Mouse (Mus musculus): ENCODE data around the gene Stat6. TPM values are rescaled to one million over a fixed set of nuclear protein-coding genes. Genes with fewer than 3 reads are reported as not detected.

Gene Stat6
- polyA plus RNA-seq, 1 experiment, result 12.6 TPM

DNA sequence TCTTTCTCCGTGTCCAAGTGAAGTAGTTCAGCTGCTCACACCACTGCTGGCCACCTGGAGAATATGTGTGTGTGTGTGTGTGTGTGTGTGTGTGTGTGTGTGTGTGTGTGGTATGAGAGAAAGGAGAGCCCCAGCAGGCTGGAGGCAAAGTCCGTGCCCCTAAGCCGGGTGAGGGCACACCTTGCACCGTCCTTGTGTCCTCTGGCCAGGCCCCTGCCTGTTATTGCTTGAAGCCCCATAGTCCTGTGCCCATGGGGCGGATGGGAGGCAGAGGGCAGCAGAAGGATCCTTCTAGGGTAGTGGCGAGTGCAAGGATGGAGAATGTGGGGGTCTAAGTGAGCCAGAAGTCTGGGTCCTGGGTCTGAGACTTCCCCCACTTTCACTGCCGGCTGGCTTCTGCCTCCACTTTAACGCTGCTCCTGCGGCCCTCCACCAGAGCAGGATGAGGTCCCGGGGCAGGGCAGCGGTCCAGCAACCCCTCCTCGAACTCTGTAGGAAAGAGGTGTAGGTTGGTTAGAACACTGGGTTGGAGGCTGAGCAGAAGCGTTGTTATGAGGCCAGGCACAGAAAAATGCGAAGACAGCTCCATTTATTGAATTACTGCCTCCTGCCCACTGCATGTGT lies 18.6 kb downstream of the Stat6 start:
- no peak for TF ChIP-seq CTCF (IDR thresholded peaks at IDR 0.05; ENCODE audit: extremely low read depth, insufficient read depth, low read length)
- no peak for TF ChIP-seq POLR2A (IDR thresholded peaks at IDR 0.05; ENCODE audit: extremely low read depth, insufficient read depth, low read length)
- Histone ChIP-seq H3K4me1 (ENCODE audit: control insufficient read depth, insufficient read depth, low read length) (peaks cover 4% of the 10 kb centered on the region; the same call in 1 of the 2 replicates), H3K27ac (ENCODE audit: insufficient read depth, low read length) (peak overlapping the region; percentile 43), H3K4me3 (ENCODE audit: insufficient read depth, low read length) (no peak overlapping the region; the same call in 1 of the 2 replicates)

DNA sequence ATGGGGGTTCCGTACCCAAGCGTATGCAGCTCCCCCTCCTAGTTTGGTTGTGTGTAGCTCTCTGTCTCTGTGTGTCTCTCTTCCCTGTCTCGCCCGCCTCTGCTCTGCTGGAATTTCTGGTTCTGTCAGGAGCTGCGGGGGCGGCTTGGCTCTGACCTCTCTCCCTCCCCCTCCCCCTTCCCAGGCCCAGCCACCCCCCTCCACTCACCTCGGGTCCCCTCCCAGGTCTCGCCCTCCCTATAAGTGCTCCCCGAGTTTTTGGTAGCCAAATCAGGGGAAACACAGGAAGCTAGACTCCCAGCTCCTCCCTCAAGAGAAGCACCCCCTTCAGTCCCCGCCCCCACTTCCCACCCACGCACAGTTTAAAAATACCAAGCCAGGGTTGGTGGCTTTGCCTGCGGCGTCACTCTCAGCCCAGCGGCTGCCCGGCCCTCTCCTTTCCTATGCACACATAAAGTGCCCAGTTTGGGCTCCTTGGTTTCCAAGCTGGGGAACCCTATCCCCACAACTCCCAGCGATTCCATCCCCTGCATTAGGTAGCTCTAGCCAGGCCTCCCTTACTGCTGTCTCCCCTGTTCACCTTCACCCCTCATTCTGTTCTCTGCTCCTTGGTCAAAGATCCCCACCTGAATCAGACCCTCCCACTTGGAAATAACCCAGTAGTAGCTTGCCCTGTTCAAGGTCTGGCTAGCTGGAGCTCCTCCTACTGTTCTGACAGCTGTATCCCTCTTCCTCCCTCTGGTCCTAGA lies 19.3 kb downstream of the Stat6 start:
- Histone ChIP-seq H3K4me1 (ENCODE audit: control insufficient read depth, insufficient read depth, low read length) (peaks cover 4% of the 10 kb centered on the region; the same call in 1 of the 2 replicates), H3K4me3 (ENCODE audit: insufficient read depth, low read length) (peak overlapping the region; percentile 16), H3K27ac (ENCODE audit: insufficient read depth, low read length) (peak overlapping the region; percentile 91)
- no peak for TF ChIP-seq CTCF (IDR thresholded peaks at IDR 0.05; ENCODE audit: extremely low read depth, insufficient read depth, low read length)
- TF ChIP-seq POLR2A (IDR thresholded peaks at IDR 0.05; ENCODE audit: extremely low read depth, insufficient read depth, low read length), result 0 out of 2 replicates have a peak, but pooled peaks have one; percentile 38

DNA sequence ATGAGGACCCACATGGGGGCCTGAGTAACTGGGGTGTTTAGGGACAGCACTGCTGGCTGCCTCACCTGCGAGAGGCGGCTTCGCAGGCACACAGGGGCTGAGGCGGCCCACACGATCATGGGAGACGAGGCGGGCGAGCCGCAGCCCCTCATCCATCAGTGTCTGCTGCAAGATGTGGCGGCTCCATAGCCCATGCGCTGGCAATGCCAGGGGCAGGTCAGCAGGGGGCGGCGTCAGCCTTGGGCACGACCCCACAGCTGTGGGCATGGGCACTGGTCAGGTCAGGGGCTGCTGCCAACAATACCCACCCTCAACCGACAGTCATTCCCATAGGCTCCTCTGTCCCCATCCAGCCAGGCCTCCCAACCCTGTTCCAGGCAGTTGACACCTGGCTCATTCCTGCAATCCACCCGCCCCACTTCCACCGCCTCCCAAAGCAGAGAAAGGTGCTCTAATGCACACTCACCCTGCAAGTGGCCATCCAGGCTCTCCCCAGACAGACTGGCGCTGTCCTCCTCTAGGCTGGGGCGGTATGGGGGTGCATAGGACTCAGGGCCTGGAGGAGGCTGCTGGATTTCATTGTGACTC lies 20.0 kb downstream of the Stat6 start:
- Histone ChIP-seq H3K27ac (ENCODE audit: insufficient read depth, low read length) (peak overlapping the region; percentile 91), H3K4me1 (ENCODE audit: control insufficient read depth, insufficient read depth, low read length) (peaks cover 6% of the 10 kb centered on the region; the same call in 1 of the 2 replicates), H3K4me3 (ENCODE audit: insufficient read depth, low read length) (peak overlapping the region; percentile 16)
- TF ChIP-seq CTCF (IDR thresholded peaks at IDR 0.05; ENCODE audit: extremely low read depth, insufficient read depth, low read length) (no peak), POLR2A (IDR thresholded peaks at IDR 0.05; ENCODE audit: extremely low read depth, insufficient read depth, low read length) (no peak)

DNA sequence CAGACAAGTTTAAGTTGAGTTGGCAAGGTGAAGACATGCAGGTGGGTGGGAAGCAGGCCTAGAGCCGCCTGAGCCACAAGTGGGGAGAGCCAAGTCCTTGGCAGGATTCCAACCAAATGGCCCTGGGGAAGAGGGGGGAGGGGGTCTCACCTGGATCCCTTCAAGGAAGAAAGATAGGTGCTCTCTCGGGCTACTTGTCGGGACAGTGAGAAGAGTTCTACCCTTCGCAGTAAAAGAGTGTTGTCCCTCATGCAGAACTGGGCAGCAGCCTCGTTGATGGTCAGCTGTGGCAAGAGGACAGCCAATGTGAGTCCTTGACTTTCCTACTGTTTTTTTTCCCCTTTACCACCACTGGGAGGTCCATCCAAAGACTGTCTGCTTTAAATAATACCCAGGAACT lies 20.8 kb downstream of the Stat6 start:
- H3K4me1 ChIP-seq (ENCODE audit: control insufficient read depth, insufficient read depth, low read length), result peaks cover 6% of the 10 kb centered on the region; the same call in 1 of the 2 replicates
- no peak for TF ChIP-seq CTCF (IDR thresholded peaks at IDR 0.05; ENCODE audit: extremely low read depth, insufficient read depth, low read length)
- TF ChIP-seq POLR2A (IDR thresholded peaks at IDR 0.05; ENCODE audit: extremely low read depth, insufficient read depth, low read length), result no peak
- no peak overlapping the region for H3K27ac ChIP-seq (ENCODE audit: insufficient read depth, low read length)
- peak overlapping the region; percentile 98; the same call in 1 of the 2 replicates for H3K4me3 ChIP-seq (ENCODE audit: insufficient read depth, low read length)

DNA sequence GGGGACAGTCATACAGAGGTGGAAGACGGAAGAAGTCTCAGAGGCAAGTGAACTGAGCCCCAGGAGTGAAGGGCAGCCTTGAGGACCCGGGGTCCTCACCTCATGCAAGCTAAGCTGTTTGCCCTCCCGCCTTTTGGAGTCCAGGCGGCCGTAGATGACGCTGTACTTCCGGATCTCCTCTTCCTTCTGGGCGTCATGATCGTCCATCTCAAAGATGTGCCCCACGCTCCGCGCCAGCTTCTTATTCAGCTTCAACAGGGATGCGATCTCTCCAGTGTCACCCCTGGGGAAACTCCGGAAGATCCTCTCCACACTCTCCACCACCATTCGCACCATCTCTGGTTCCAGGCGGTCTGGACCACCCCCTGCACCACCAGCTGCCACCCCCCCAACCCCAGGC lies 21.4 kb downstream of the Stat6 start:
- TF ChIP-seq POLR2A (IDR thresholded peaks at IDR 0.05; ENCODE audit: extremely low read depth, insufficient read depth, low read length) (no peak), CTCF (IDR thresholded peaks at IDR 0.05; ENCODE audit: extremely low read depth, insufficient read depth, low read length) (no peak)
- H3K27ac ChIP-seq (ENCODE audit: insufficient read depth, low read length), result no peak overlapping the region
- H3K4me1 ChIP-seq (ENCODE audit: control insufficient read depth, insufficient read depth, low read length), result peaks cover 6% of the 10 kb centered on the region; the same call in 1 of the 2 replicates
- peak overlapping the region; percentile 98; the same call in 1 of the 2 replicates for H3K4me3 ChIP-seq (ENCODE audit: insufficient read depth, low read length)

- TF ChIP-seq CTCF (IDR thresholded peaks at IDR 0.05; ENCODE audit: extremely low read depth, insufficient read depth, low read length), result no peak
- TF ChIP-seq POLR2A (IDR thresholded peaks at IDR 0.05; ENCODE audit: extremely low read depth, insufficient read depth, low read length), result no peak
- peak overlapping the region; percentile 98 for H3K4me3 ChIP-seq (ENCODE audit: insufficient read depth, low read length)
- H3K27ac ChIP-seq (ENCODE audit: insufficient read depth, low read length), result no peak overlapping the region
- peaks cover 6% of the 10 kb centered on the region; the same call in 1 of the 2 replicates for H3K4me1 ChIP-seq (ENCODE audit: control insufficient read depth, insufficient read depth, low read length)
Measured at GRCm38 (mm10) chr10:127664891-127665290, 22.1 kb downstream of the Stat6 start.

GRCm38 (mm10) chr10:127665366-127666181 lies 22.8 kb downstream of the Stat6 start:
- Histone ChIP-seq H3K4me3 (ENCODE audit: insufficient read depth, low read length) (peak overlapping the region; percentile 98), H3K4me1 (ENCODE audit: control insufficient read depth, insufficient read depth, low read length) (peaks cover 6% of the 10 kb centered on the region; the same call in 1 of the 2 replicates), H3K27ac (ENCODE audit: insufficient read depth, low read length) (peak overlapping the region; percentile 99)
- TF ChIP-seq CTCF (IDR thresholded peaks at IDR 0.05; ENCODE audit: extremely low read depth, insufficient read depth, low read length) (no peak), POLR2A (IDR thresholded peaks at IDR 0.05; ENCODE audit: extremely low read depth, insufficient read depth, low read length) (no peak)

GRCm38 (mm10) chr10:127666501-127667268 lies 23.9 kb downstream of the Stat6 start, which contains the start of gene Nemp1:
Gene Nemp1 (plus strand): TSS chr10:127666901.
- TF ChIP-seq CTCF (IDR thresholded peaks at IDR 0.05; ENCODE audit: extremely low read depth, insufficient read depth, low read length) (no peak), POLR2A (IDR thresholded peaks at IDR 0.05; ENCODE audit: extremely low read depth, insufficient read depth, low read length) (0 out of 2 replicates have a peak, but pooled peaks have one; percentile 29)

More at GRCm38 (mm10) chr10:127666501-127667268, 23.9 kb downstream of the Stat6 start, which contains the start of gene Nemp1:
- peaks cover 4% of the 10 kb centered on the region; the same call in 1 of the 2 replicates for H3K4me1 ChIP-seq (ENCODE audit: control insufficient read depth, insufficient read depth, low read length)
- H3K4me3 ChIP-seq (ENCODE audit: insufficient read depth, low read length), result peak within 1 kb of the TSS; percentile 98
- peak within 1 kb of the TSS; percentile 99 for H3K27ac ChIP-seq (ENCODE audit: insufficient read depth, low read length)
